Mouse (Mus musculus): ENCODE results near the gene Serpina1f. TPM values are rescaled to one million over a fixed set of nuclear protein-coding genes. Genes with fewer than 3 reads are reported as not detected.

Gene Serpina1f
- polyA plus RNA-seq, 1 experiment from 2014 or later, result not detected

Other genes with a start within 250 kb of the Serpina1f start
- gene Ifi27l2b, start 238.3 kb downstream of the Serpina1f start, polyA plus RNA-seq (2014; fragmentation: Nextera tagmentation; extraction: Ambion mirVana), result not detected in 2 replicates
- 0.27 and 0.60 TPM in 2 replicates for gene Ppp4r4, start 163.2 kb downstream of the Serpina1f start, polyA plus RNA-seq (2014; fragmentation: Nextera tagmentation; extraction: Ambion mirVana)
- gene Serpina10, start 64.1 kb downstream of the Serpina1f start, polyA plus RNA-seq (2014; fragmentation: Nextera tagmentation; extraction: Ambion mirVana), result 0.21 TPM in 1 of 2 replicates, not detected in the other
- gene Serpina6, start 38.3 kb downstream of the Serpina1f start, polyA plus RNA-seq (2014; fragmentation: Nextera tagmentation; extraction: Ambion mirVana), result 3.3 and 18.3 TPM in 2 replicates
- gene Serpina16, start 19.4 kb downstream of the Serpina1f start, polyA plus RNA-seq (2014; fragmentation: Nextera tagmentation; extraction: Ambion mirVana), result not detected in 2 replicates
- gene Serpina1d, start 78.1 kb upstream of the Serpina1f start, polyA plus RNA-seq (2014; fragmentation: Nextera tagmentation; extraction: Ambion mirVana), result 0.80 TPM in 1 of 2 replicates, not detected in the other
- gene Serpina1b, start 134.8 kb upstream of the Serpina1f start, polyA plus RNA-seq (2014; fragmentation: Nextera tagmentation; extraction: Ambion mirVana), result 1.5 and 7.3 TPM in 2 replicates
- gene Serpina1a, start 168.0 kb upstream of the Serpina1f start, polyA plus RNA-seq (2014; fragmentation: Nextera tagmentation; extraction: Ambion mirVana), result 1.6 and 4.5 TPM in 2 replicates
- gene Serpina1c, start 209.4 kb upstream of the Serpina1f start, polyA plus RNA-seq (2014; fragmentation: Nextera tagmentation; extraction: Ambion mirVana), result 0.23 and 0.87 TPM in 2 replicates